Mouse (Mus musculus) forebrain, embryonic 10.5 days (tissue): ENCODE data around the gene Olfr279. TPM values are rescaled to one million over a fixed set of nuclear protein-coding genes. Genes with fewer than 3 reads are reported as not detected.
"Not testable (repeated sequence)": the region's sequence is repeated elsewhere in the genome, so short reads cannot be mapped to it uniquely, and the experiment has no call there.

ENCODE experiments used
- DNase-seq: peaks from one replicate; pipeline ENCODE4 v3.0.0-alpha.2; 2017; ENCODE audit warnings: low spot score; ENCODE audit errors: extremely low spot score
- H3K27ac ChIP-seq: fragments of 300-500 bp; sonication (generic); 2 replicates; pipeline ENCODE4 v1.5.1; 2016; ENCODE audit warnings: mild to moderate bottlenecking
- H3K27me3 ChIP-seq: fragments of 300-500 bp; sonication (generic); 2 replicates; pipeline ENCODE4 v1.6.1; 2016; ENCODE audit warnings: mild to moderate bottlenecking; ENCODE audit not compliant: poor library complexity, severe bottlenecking
- H3K36me3 ChIP-seq: fragments of 300-500 bp; sonication (generic); replicated peaks from 2 replicates; pipeline ENCODE4 v1.6.1; 2016; ENCODE audit warnings: mild to moderate bottlenecking, moderate library complexity
- H3K4me1 ChIP-seq: fragments of 300-500 bp; sonication (generic); 2 replicates; pipeline ENCODE4 v1.6.1; 2016
- H3K4me3 ChIP-seq: fragments of 300-500 bp; sonication (generic); 2 replicates; pipeline ENCODE4 v1.5.1; 2016; ENCODE audit warnings: mild to moderate bottlenecking, moderate library complexity
- H3K9me3 ChIP-seq: fragments of 300-500 bp; sonication (generic); 2 replicates; pipeline ENCODE4 v1.6.1; 2016; ENCODE audit warnings: mild to moderate bottlenecking, moderate library complexity
- WGBS: fragments of 180-500 bp; shearing (Covaris S2); methylation state at CpG from one replicate; pipeline ENCODE4 v1.1.7; 2016; 5-methylcytosine and 5-hydroxymethylcytosine counted together
- polyA plus RNA-seq: library from polyadenylated mRNA; unstranded; fragments of >200 nt; fragmentation: Nextera tagmentation; extraction: Ambion mirVana; gene quantifications from 2 replicates; pipeline ENCODE4 v1.2.1, GENCODE M21; 2016

Olfr279 gene
- polyA plus RNA-seq, 1 experiment from 2014 or later, result not detected

DNA sequence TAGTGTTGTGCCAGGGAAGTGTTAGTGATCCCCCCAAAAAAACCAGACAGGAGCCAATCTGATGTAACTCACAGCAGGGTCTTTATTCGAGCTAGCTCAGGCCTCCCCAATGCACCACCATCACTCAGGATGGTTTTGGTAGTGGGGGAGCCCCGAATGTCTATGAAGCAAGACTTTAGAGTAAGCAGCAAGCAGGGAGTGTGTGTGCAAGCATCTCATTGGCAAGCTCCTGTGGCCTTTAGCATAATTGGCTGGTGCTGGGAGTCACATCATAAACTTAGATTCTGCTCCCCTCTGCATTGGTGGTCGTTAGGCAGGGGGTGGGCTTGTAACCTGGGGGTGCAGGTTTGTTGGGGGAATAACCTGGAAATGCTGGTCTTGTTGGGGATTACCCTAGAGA, 21.5 kb downstream of the Olfr279 start:
- 78% methylated on average over 3 of the region's 3 CpGs for WGBS
- H3K4me1 ChIP-seq, result peaks cover 16% of the 10 kb centered on the region

DNA sequence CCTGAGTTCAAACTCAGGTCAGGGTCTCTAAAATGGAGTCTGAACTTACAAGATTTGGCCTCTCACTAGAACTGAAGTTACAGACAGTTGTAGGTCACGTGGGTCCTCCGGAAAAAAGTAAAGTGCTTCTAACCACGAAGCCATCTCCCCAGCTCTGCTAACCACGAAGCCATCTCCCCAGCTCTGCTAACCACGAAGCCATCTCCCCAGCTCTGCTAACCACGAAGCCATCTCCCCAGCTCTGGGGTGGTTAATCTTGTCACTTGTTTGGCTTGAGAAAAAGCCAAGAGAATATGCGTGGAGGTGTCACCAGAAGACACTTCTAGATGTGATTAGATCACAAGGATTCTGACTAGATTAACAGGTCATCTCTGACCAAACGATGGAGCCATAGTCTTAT, 21.9 kb downstream of the Olfr279 start:
- H3K27ac ChIP-seq, result no peak overlapping the region
- H3K27me3 ChIP-seq, result no peaks in the 10 kb centered on the region
- DNase-seq, result no peak
- WGBS, result 88% methylated on average over 8 of the region's 8 CpGs
- H3K4me1 ChIP-seq, result peaks cover 16% of the 10 kb centered on the region
- H3K36me3 ChIP-seq, result peaks cover 20% of the 10 kb centered on the region
- no peak overlapping the region for H3K4me3 ChIP-seq
- no peaks in the 10 kb centered on the region for H3K9me3 ChIP-seq

More for the DNA sequence above, 21.5 kb downstream of the Olfr279 start:
- not testable (repeated sequence) for H3K9me3 ChIP-seq, H3K4me3 ChIP-seq, H3K27ac ChIP-seq, DNase-seq, H3K27me3 ChIP-seq
- H3K36me3 ChIP-seq, result peaks cover 20% of the 10 kb centered on the region

DNA sequence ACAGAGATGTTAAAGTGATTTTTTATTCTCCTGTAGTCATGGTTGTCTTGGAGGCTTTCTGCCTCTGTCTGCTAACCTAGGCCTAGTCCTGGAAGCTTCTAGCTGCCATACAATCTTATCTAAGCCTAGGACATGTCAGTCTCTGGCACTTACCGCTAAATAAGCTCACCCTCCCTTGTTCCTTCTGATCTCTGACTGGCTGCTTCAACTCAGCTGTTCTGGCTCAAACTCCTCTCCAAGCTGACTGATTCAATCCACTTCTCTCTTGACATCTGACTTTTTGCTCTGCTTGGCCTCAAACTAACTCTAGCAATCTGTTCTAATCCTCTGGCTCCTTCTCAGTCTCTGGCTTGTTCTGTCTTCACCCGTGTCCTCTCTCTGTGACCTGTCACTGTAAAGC, 22.6 kb downstream of the Olfr279 start:
- H3K9me3 ChIP-seq, H3K27ac ChIP-seq, H3K27me3 ChIP-seq, H3K4me3 ChIP-seq, DNase-seq: not testable (repeated sequence)
- Histone ChIP-seq H3K4me1 (peaks cover 16% of the 10 kb centered on the region), H3K36me3 (peaks cover 26% of the 10 kb centered on the region)
- 87% methylated on average over 2 of the region's 2 CpGs for WGBS

DNA sequence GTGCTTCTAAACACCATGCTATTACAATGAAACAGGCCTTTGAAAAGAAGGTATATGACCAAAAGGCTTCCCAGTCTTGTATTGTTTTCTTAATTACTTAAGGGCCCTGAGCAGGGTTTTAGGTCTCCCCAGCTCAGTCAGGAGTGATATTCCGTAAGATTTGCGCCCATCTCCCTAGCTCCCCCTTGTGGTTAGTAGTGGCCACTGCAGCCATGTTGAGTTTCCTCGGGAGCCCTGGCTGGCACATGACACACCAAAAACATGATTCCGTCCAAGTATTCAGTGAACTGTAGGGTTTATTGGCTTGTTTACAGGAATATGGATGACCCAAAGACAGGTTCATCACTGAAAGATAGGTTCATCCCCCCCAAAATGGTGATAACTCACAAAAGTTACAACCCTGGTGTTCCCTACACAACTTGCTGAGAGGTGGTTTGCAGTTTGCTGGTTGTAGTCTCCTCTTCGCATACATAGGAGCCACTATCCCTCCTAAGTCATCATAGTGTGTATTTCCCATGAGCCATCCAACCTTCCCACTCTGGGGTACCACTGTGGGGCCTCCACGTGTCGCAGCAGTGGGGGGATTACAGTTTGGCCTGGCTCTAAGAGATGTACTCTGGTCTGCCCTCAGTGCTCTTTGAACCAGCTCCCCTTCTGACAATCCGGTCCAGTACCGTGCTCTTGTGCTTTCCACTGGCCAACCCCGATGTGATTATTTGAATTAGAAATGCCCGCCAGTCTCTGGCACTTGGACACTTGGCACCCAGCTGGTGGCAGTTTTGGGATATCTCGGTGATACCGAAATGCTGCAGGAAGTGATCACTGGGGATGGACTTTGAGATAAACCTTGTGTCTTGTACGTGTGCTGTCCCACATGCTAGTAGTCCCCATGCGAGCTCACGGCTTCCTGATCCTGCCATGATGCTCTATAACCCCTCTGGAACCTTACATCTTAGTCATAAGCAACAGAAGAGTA, 25.5 kb downstream of the Olfr279 start:
- Histone ChIP-seq H3K4me3 (no peak overlapping the region; the same call in 1 of the 2 replicates), H3K36me3 (peaks cover 54% of the 10 kb centered on the region), H3K27me3 (no peaks in the 10 kb centered on the region), H3K27ac (no peak overlapping the region), H3K4me1 (peaks cover 7% of the 10 kb centered on the region), H3K9me3 (no peaks in the 10 kb centered on the region)
- WGBS, result 72% methylated on average over 16 of the region's 16 CpGs
- DNase-seq, result peak; percentile 55

DNA sequence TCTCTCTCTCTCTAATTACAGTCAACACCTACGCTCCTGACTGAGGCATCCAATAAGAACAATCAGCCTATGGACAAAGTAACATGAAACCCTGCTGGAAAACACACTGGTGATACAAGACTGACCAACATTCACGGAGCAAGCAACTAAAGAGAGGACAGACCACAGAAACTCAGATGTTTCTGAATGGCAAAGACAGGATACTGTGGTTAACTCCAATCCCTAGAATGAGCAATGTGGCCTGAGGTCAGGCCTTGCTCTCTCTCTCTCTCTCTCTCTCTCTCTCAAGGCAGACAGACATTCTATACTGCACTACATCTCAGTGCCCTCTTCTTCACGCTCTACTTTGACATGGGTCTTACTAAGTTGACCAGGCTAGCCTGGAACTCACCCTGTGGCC, 29.0 kb downstream of the Olfr279 start:
- WGBS, result 99% methylated on average over 3 of the region's 3 CpGs
- H3K9me3 ChIP-seq, result no peaks in the 10 kb centered on the region
- H3K36me3 ChIP-seq, result peaks cover 90% of the 10 kb centered on the region
- no peaks in the 10 kb centered on the region for H3K4me1 ChIP-seq
- no peaks in the 10 kb centered on the region for H3K27me3 ChIP-seq
- no peak for DNase-seq
- H3K4me3 ChIP-seq, result no peak overlapping the region
- H3K27ac ChIP-seq, result no peak overlapping the region

DNA sequence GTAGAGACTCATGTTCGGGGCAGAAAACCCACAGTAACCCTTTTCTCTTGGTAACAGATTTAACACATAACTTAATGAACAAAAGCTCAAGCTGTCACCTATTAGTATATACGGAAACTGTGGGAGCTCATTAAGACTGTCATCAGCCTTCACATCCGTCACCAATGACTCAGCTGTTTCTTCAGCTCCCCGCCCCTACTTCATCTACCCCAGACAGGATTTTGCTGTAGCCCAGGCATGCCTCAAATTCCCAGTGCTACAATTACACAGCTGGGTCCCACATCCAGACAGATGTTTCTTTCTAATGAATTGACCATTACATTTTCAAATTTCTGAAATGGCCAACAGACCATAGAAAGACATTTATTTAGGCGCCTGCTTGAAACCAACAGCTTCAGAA, 33.9 kb downstream of the Olfr279 start:
- peaks cover 100% of the 10 kb centered on the region for H3K36me3 ChIP-seq
- H3K27ac ChIP-seq, result no peak overlapping the region
- H3K4me3 ChIP-seq, result no peak overlapping the region
- WGBS, result 81% methylated on average over 5 of the region's 5 CpGs
- no peaks in the 10 kb centered on the region for H3K27me3 ChIP-seq
- DNase-seq, result no peak
- no peaks in the 10 kb centered on the region for H3K9me3 ChIP-seq
- no peaks in the 10 kb centered on the region for H3K4me1 ChIP-seq

DNA sequence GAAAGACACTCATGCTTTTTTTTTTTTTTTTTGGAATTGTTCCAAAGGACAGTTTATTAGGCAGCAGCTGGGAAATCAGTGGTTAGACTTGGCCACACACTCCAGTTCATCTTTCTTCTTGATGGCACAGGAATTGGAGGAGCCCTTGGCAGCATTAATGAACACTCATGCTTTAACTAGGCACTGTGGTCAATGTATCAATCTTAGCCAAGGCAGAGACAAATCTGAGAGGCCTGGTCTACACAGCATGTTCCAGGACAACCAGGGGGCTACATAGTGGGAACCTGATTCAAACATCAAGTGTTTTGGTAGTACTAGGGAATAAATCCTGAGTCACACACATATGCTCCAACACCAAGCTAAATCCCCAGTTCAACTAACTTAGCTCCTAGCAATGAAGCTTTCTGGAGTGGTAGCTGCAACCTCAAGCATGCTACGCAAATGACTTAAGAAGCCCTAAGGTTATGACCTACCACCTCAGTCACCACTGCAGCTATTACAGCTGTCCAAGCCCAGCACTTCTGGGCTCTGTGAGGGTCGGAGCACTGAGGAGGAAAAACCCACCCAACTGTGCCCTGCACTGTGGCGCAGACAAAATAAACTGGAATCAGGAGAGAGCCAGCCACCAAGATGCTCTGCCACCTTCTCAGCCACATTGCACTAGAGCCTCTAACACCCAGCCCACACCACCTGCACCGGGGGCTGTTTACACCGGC, 35.0 kb downstream of the Olfr279 start:
- no peak for DNase-seq
- no peaks in the 10 kb centered on the region for H3K27me3 ChIP-seq
- H3K27ac ChIP-seq, result no peak overlapping the region
- H3K9me3 ChIP-seq, result no peaks in the 10 kb centered on the region
- peaks cover 5% of the 10 kb centered on the region for H3K4me1 ChIP-seq
- H3K4me3 ChIP-seq, result no peak overlapping the region
- H3K36me3 ChIP-seq, result peaks cover 100% of the 10 kb centered on the region
- WGBS, result 93% methylated on average over 5 of the region's 5 CpGs

DNA sequence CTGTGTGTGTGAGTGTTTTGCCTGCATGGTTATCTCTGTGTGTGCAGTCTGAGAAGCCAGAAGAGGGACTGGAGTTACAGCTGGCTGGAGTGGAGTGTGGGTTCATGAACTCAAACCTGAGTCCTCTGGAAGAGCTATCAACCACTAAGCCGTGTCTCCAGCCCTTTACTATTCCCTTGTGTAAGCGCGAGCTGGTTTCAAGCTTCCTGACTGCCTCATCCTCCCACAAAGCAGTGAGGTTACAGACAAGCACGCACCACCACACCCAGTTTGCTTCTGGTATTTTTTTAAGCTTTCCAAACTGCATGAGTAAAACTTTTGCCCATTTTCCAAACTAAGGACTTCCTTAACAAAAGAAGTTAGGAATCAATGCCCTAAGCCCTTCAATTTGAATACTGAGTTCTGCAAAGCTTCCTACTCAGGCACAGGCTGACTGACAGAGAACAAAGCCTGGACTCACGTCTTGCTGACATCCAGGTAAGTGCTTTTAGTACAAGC, 35.9 kb downstream of the Olfr279 start:
- Histone ChIP-seq H3K27me3 (no peaks in the 10 kb centered on the region), H3K9me3 (no peaks in the 10 kb centered on the region), H3K4me3 (no peak overlapping the region), H3K27ac (no peak overlapping the region), H3K36me3 (peaks cover 100% of the 10 kb centered on the region), H3K4me1 (peaks cover 14% of the 10 kb centered on the region)
- no peak for DNase-seq
- WGBS, result 94% methylated on average over 5 of the region's 5 CpGs

DNA sequence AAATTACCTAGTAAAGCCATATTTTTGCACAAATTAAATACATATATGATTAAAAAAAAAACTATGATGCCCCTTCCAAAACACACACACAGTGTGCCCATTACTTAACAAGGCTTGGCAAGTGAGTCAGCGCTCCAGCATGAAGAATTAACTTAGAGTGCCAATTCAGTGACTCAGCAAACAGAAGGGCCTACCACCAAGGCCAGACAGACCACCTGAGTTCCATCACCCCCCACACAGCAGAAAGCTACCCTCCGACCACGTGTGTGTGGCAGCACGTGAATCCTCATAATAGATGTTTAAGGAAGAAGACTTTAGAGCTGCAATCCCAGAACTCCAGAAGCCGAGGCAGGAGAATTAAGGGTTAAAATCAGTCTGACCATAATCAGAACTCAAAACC, 40.1 kb downstream of the Olfr279 start:
- Histone ChIP-seq H3K27me3 (no peaks in the 10 kb centered on the region), H3K9me3 (no peaks in the 10 kb centered on the region), H3K27ac (peak overlapping the region; percentile 100), H3K36me3 (peaks cover 61% of the 10 kb centered on the region), H3K4me3 (peak overlapping the region; percentile 89), H3K4me1 (peaks cover 20% of the 10 kb centered on the region)
- DNase-seq, result no peak
- 57% methylated on average over 5 of the region's 5 CpGs for WGBS

DNA sequence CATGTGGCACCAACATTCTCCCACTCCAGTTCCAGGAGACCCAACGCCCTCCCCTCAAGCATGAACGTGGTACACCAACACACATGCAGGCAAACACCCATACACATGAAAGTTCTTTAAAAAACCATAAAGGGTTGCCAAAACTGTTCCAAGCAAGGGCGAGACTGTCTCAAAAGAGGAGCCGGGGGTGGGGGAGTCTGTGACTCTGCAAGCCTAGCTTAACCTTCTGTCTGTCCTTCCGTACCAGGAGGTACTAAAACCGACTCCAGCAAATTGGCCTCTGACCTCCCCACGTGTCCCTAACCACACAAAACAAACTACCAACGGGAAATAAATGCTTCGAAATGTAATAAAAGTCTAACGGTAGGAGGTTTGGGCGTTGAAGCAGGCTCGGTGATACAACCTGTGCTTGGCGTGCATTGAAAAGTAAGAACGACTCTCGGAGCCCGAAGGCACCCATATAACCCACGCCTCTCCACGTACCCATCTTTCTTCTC, 40.9 kb downstream of the Olfr279 start:
- Histone ChIP-seq H3K36me3 (peaks cover 60% of the 10 kb centered on the region), H3K27me3 (no peaks in the 10 kb centered on the region), H3K4me3 (peak overlapping the region; percentile 89), H3K4me1 (peaks cover 20% of the 10 kb centered on the region), H3K9me3 (no peaks in the 10 kb centered on the region), H3K27ac (peak overlapping the region; percentile 100)
- WGBS, result under 1% methylated on average over 18 of the region's 18 CpGs
- DNase-seq, result peak; percentile 35

DNA sequence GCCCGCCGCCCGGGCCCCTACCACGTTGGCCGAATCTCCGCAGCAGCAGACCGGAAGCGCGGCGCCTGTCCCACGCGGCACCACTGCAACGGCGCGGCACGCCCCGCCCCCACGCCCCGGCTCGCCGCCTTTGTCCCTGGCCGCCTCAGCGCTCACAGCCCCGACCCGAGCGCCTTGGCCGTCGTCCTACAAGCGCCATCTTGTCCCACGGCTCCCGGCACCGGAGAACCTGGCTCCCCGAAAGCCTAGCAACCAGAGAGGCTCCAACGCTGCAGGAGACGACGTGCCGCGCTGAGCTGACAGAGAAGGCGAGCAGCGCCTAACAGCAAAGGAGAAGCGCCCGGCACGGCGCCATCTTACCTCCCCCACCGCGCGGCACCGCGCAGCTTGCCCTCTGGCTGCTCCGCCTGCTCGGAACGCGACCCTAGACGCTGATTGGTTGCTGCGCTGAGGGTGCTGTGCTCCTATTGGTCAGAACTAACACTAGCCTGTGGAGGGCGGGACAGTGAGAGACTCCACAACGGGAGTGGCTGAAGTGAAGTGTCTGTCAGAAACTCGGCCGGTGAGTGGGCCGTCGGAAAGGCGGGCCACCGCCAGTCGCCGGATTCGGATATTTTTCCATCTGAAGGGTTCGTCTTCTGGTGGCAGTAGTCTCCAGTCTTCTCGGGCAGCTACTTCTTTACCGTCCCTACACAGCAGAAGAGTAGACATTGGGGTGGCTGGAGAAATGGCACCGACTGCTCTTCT, 41.9 kb downstream of the Olfr279 start, which contains the start of gene Kansl2:
TSS of gene Kansl2 (minus strand) at position 384 of the 747 bp plus-strand sequence.
- under 1% methylated on average over 70 of the region's 70 CpGs for WGBS
- peaks cover 20% of the 10 kb centered on the region for H3K4me1 ChIP-seq
- peak; percentile 98 for DNase-seq
- peak within 1 kb of the TSS; percentile 100 for H3K27ac ChIP-seq
- no peaks in the 10 kb centered on the region for H3K9me3 ChIP-seq
- H3K36me3 ChIP-seq, result peaks cover 56% of the 10 kb centered on the region
- H3K4me3 ChIP-seq, result peak within 1 kb of the TSS; percentile 89
- H3K27me3 ChIP-seq, result no peaks in the 10 kb centered on the region

DNA sequence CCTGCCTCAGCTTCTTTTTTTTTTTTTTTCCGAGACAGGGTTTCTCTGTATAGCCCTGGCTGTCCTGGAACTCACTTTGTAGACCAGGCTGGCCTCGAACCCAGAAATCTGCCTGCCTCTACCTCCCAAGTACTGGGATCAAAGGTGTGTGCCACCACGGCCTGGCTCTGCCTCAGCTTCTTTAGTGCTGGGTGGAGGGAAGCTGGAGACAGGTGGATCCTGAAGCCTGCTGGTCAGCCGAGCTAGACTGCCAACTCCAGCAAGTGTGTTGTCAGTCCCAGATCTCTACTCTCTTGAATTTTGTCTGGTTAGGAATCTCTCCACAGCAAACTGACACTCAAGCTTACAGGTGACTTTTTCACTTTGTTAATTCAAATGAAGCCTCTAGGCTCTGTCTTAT, 43.7 kb downstream of the Olfr279 start:
- peaks cover 20% of the 10 kb centered on the region for H3K4me1 ChIP-seq
- no peak overlapping the region for H3K4me3 ChIP-seq
- DNase-seq, result no peak
- peaks cover 56% of the 10 kb centered on the region for H3K36me3 ChIP-seq
- no peaks in the 10 kb centered on the region for H3K27me3 ChIP-seq
- WGBS, result 85% methylated on average over 4 of the region's 4 CpGs
- H3K9me3 ChIP-seq, result no peaks in the 10 kb centered on the region
- no peak overlapping the region for H3K27ac ChIP-seq
